Mouse (Mus musculus) kidney, embryonic 14.5 days (tissue): ENCODE measurements at regions not wholly inside any gene's neighbourhood (a gene's known extent, or its start where the extent isn't known, plus 50 kb on each side); places are given as distances from the start of the nearest gene placed in this dataset.

Experiments used
- ATAC-seq: fragments of 200-750 bp; cut with Nextera tagmentation; 2 replicates; pipeline ENCODE4 v1.8.0; 2017; ENCODE audit warnings: moderate number of reproducible peaks, mild to moderate bottlenecking, moderate TSS enrichment, moderate library complexity; ENCODE audit not compliant: low FRiP score, low TSS enrichment
- H3K27ac ChIP-seq: fragments of 300-500 bp; sonication (generic); 2 replicates; pipeline ENCODE4 v1.5.1; 2014; ENCODE audit warnings: low read depth, mild to moderate bottlenecking, low read length, moderate library complexity, mixed read lengths
- H3K27me3 ChIP-seq: fragments of 300-500 bp; sonication (generic); 2 replicates; pipeline ENCODE4 v1.6.1; 2014; ENCODE audit warnings: mild to moderate bottlenecking, low read length; ENCODE audit not compliant: control insufficient read depth, insufficient read depth
- H3K36me3 ChIP-seq: fragments of 300-500 bp; sonication (generic); 2 replicates; pipeline ENCODE4 v1.6.1; 2014; ENCODE audit warnings: low read length, mixed read lengths; ENCODE audit not compliant: control insufficient read depth, insufficient read depth
- H3K4me1 ChIP-seq: fragments of 300-500 bp; sonication (generic); 2 replicates; pipeline ENCODE4 v1.6.1; 2014; ENCODE audit warnings: low read length, mixed read lengths; ENCODE audit not compliant: control insufficient read depth, insufficient read depth
- H3K4me2 ChIP-seq: fragments of 300-500 bp; sonication (generic); replicated peaks from 2 replicates; pipeline ENCODE4 v1.6.1; 2014; ENCODE audit warnings: low read depth, mild to moderate bottlenecking, low read length
- H3K4me3 ChIP-seq: fragments of 300-500 bp; sonication (generic); 2 replicates; pipeline ENCODE4 v1.5.1; 2014; ENCODE audit warnings: mild to moderate bottlenecking, low read length
- H3K9ac ChIP-seq: fragments of 300-500 bp; sonication (generic); 2 replicates; pipeline ENCODE4 v1.6.1; 2014; ENCODE audit warnings: low read depth, mild to moderate bottlenecking, low read length, moderate library complexity
- H3K9me3 ChIP-seq: fragments of 300-500 bp; sonication (generic); 2 replicates; pipeline ENCODE4 v1.6.1; 2016; ENCODE audit warnings: low read length; ENCODE audit not compliant: control insufficient read depth
- WGBS: fragments of 180-500 bp; shearing (Covaris S2); extraction: QIAGEN DNeasy Blood & Tissue Kit; methylation state at CpG from one replicate; pipeline ENCODE4 v1.1.7; 2014; 5-methylcytosine and 5-hydroxymethylcytosine counted together

GRCm38 (mm10) chr3:149105709-149106450 is 115.5 kb upstream of the Adgrl2 start:
- Histone ChIP-seq H3K27me3 (no peaks in the 10 kb centered on the region), H3K4me3 (no peak overlapping the region), H3K27ac (no peak overlapping the region), H3K9ac (no peak overlapping the region), H3K4me1 (peaks cover 7% of the 10 kb centered on the region; the same call in 1 of the 2 replicates), H3K9me3 (no peaks in the 10 kb centered on the region), H3K36me3 (no peaks in the 10 kb centered on the region), H3K4me2 (no peak overlapping the region)
- peak; percentile 93 for ATAC-seq
- WGBS: 29% methylated on average over 13 of the region's 13 CpGs

DNA sequence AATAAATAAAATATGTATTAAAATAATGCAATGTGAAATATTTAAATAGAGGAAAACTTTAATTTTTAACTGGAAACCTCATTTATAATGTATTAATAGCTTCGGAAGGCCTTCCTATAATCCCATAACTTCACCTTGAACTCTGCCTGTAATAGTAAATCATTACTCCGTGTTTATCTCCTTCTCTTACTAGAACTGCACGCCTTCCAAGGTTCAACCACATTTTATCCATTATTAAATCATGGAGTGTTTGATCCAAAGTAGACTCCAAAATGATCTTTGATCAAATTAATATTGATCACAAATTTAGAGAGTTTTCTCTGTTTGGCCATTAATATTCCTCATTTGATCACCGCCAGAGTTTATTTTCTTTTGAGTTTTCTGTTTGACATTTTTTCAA is 114.8 kb upstream of the Adgrl2 start:
- WGBS: 60% methylated on average over 4 of the region's 4 CpGs
- ATAC-seq: no peak
- H3K4me3 ChIP-seq: no peak overlapping the region
- no peak overlapping the region for H3K9ac ChIP-seq
- H3K36me3 ChIP-seq: no peaks in the 10 kb centered on the region
- no peaks in the 10 kb centered on the region for H3K27me3 ChIP-seq
- H3K9me3 ChIP-seq: no peaks in the 10 kb centered on the region
- H3K4me2 ChIP-seq: no peak overlapping the region
- H3K27ac ChIP-seq: no peak overlapping the region
- H3K4me1 ChIP-seq: peaks cover 7% of the 10 kb centered on the region; the same call in 1 of the 2 replicates

- H3K4me3 ChIP-seq: no peak overlapping the region
- no peak overlapping the region for H3K27ac ChIP-seq
- no peak overlapping the region for H3K9ac ChIP-seq
- H3K4me2 ChIP-seq: no peak overlapping the region
- ATAC-seq: no peak
- no peaks in the 10 kb centered on the region for H3K9me3 ChIP-seq
- H3K27me3 ChIP-seq: no peaks in the 10 kb centered on the region
- no peaks in the 10 kb centered on the region for H3K36me3 ChIP-seq
- peaks cover 7% of the 10 kb centered on the region; the same call in 1 of the 2 replicates for H3K4me1 ChIP-seq
- WGBS: 77% methylated on average over 6 of the region's 6 CpGs
These were observed 113.7 kb upstream of the Adgrl2 start for GRCm38 (mm10) chr3:149104080-149104479.

DNA sequence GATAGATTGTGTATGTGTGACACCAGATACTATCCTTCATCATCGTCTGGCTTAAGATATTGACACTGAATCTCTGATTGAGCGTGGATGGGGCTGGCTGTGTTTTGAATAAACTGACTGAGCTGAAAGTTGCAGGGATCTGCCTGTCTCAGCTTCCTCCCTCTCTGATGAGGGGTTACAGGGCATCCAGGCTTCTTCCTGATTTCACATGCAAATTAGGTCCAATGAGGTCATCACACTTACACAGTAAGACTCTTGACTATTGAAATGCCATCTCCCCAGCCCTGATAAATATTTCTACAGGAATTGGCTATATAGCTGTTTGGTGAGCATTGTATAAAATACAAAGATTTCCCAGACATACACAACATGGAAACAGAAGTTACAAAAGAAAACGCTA is 113.1 kb upstream of the Adgrl2 start:
- no peak for ATAC-seq
- peaks cover 7% of the 10 kb centered on the region; the same call in 1 of the 2 replicates for H3K4me1 ChIP-seq
- WGBS: 84% methylated on average over 3 of the region's 3 CpGs

DNA sequence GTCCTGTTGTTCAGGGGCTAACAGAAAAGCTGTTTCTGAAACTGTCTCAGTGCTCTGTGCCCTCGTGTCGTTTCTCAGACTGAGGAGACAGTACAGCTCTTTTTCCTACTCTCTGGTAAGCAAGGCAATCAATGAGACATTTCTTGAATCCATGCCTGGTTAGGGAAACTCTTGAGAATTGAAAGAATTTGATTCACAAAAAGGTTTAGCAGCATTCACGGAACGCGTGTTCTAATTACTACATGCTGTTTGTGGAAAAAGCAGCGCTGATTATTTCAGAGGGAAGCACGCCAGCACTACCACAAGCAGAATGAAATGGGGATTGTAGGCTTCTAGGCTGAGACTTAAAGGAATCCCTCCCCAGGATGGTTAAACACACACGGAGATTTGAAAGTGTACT is 112.5 kb upstream of the Adgrl2 start:
- Histone ChIP-seq H3K36me3 (no peaks in the 10 kb centered on the region), H3K9ac (no peak overlapping the region), H3K4me1 (peaks cover 7% of the 10 kb centered on the region; the same call in 1 of the 2 replicates), H3K4me3 (no peak overlapping the region), H3K4me2 (no peak overlapping the region), H3K27me3 (no peaks in the 10 kb centered on the region), H3K27ac (no peak overlapping the region), H3K9me3 (no peaks in the 10 kb centered on the region)
- 86% methylated on average over 8 of the region's 8 CpGs for WGBS
- ATAC-seq: no peak

More for the DNA sequence above, 113.1 kb upstream of the Adgrl2 start:
- Histone ChIP-seq H3K9me3 (no peaks in the 10 kb centered on the region), H3K4me2 (no peak overlapping the region), H3K27ac (no peak overlapping the region), H3K4me3 (no peak overlapping the region), H3K36me3 (no peaks in the 10 kb centered on the region), H3K27me3 (no peaks in the 10 kb centered on the region), H3K9ac (no peak overlapping the region)

GRCm38 (mm10) chr3:149101785-149102184 is 111.4 kb upstream of the Adgrl2 start:
- ATAC-seq: no peak
- no peak overlapping the region for H3K27ac ChIP-seq
- 73% methylated on average over 10 of the region's 10 CpGs for WGBS
- H3K4me3 ChIP-seq: no peak overlapping the region
- peaks cover 7% of the 10 kb centered on the region; the same call in 1 of the 2 replicates for H3K4me1 ChIP-seq
- H3K27me3 ChIP-seq: no peaks in the 10 kb centered on the region
- H3K9me3 ChIP-seq: no peaks in the 10 kb centered on the region
- no peaks in the 10 kb centered on the region for H3K36me3 ChIP-seq
- no peak overlapping the region for H3K4me2 ChIP-seq
- no peak overlapping the region for H3K9ac ChIP-seq

DNA sequence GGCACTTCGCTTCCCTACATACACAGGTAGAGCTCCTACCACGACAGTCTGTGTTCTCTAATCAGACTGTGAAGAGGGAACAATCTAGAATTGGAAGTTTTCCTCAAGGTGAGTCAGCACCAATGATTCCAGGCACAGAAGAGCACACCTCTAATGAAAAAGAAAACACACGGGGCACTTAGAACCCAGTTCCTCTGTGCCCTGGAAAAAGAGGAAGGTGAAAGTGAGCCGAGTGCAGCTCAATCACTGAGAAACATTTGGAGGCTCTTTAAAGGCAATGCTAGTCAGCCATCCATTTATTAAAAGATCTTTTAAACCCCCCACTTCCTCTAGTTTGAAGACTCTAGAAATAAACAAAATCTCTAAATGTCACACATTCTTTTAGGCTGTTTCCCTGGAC is 108.4 kb upstream of the Adgrl2 start:
- H3K9me3 ChIP-seq: no peaks in the 10 kb centered on the region
- WGBS: 68% methylated on average over 4 of the region's 4 CpGs
- ATAC-seq: no peak
- no peaks in the 10 kb centered on the region for H3K4me1 ChIP-seq
- H3K36me3 ChIP-seq: no peaks in the 10 kb centered on the region
- no peaks in the 10 kb centered on the region for H3K27me3 ChIP-seq
- H3K9ac ChIP-seq: no peak overlapping the region
- no peak overlapping the region for H3K4me3 ChIP-seq
- H3K4me2 ChIP-seq: no peak overlapping the region
- no peak overlapping the region for H3K27ac ChIP-seq

GRCm38 (mm10) chr3:149097026-149097425 is 106.7 kb upstream of the Adgrl2 start:
- H3K9me3 ChIP-seq: no peaks in the 10 kb centered on the region
- no peak overlapping the region for H3K9ac ChIP-seq
- H3K4me2 ChIP-seq: no peak overlapping the region
- no peak overlapping the region for H3K4me3 ChIP-seq
- ATAC-seq: no peak
- no peak overlapping the region for H3K27ac ChIP-seq
- no peaks in the 10 kb centered on the region for H3K4me1 ChIP-seq
- WGBS: 82% methylated on average over 4 of the region's 4 CpGs
- no peaks in the 10 kb centered on the region for H3K27me3 ChIP-seq
- H3K36me3 ChIP-seq: no peaks in the 10 kb centered on the region

DNA sequence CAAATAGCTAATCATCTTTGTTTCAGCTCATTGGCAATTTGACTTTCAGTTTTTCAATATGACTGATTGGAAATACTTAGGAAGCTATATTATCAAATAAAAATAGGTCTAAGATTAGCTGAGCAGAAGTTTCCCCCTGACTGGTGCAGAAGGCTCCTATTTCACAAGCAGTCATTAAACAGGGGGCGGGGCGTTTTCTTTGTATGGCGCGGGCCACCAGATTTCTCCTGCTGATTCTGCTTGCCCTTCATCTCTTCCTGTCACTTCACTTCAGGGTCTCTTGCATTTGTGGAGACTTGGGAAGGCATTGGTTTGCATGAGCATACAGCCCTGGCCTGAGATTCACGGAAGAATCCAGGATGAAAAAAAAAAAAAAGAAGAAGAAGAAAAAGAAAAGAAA is 102.3 kb upstream of the Adgrl2 start:
- no peak for ATAC-seq
- Histone ChIP-seq H3K9ac (no peak overlapping the region), H3K4me1 (peaks cover 18% of the 10 kb centered on the region), H3K27me3 (no peaks in the 10 kb centered on the region), H3K9me3 (no peaks in the 10 kb centered on the region), H3K4me2 (0 out of 2 replicates have a peak overlapping the region, but pooled peaks have one; percentile 2), H3K4me3 (0 out of 2 replicates have a peak overlapping the region, but pooled peaks have one; percentile 3), H3K27ac (no peak overlapping the region), H3K36me3 (no peaks in the 10 kb centered on the region)
- WGBS: 6% methylated on average over 5 of the region's 5 CpGs
